Mouse (Mus musculus) mouse trophoblast stem cell (cell line): ENCODE results near the gene Tmub1.
"Not testable (repeated sequence)": the region's sequence is repeated elsewhere in the genome, so short reads cannot be mapped to it uniquely, and the experiment has no call there.

Experiments
- in situ Hi-C, 2 experiments: fragments of 300-500 bp; cut with MseI, MboI; formaldehyde crosslinking; loops; 2 replicates in 1 of 2; 3 replicates in 1 of 2; pipeline ENCODE4 v1.15.1; 2025

Tmub1 gene

GRCm38 (mm10) chr5:24424861-24425411, 22.7 kb downstream of the Tmub1 start:
- in situ Hi-C loops: no loop called here

GRCm38 (mm10) chr5:24424004-24424781, 23.5 kb downstream of the Tmub1 start:
- in situ Hi-C loops: no loop called here

- in situ Hi-C loops: no loop called here
Observed at GRCm38 (mm10) chr5:24423129-24424003, 24.3 kb downstream of the Tmub1 start, which contains the start of the genes Cdk5 and Slc4a2. Gene Cdk5, minus strand, starts transcription at chr5:24423530. Gene Slc4a2, plus strand, starts transcription at chr5:24423837.

GRCm38 (mm10) chr5:24420381-24420780, 27.3 kb downstream of the Tmub1 start:
- in situ Hi-C loops: no loop called here

GRCm38 (mm10) chr5:24417587-24417986, 30.1 kb downstream of the Tmub1 start:
- in situ Hi-C loops: no loop called here

- in situ Hi-C loops: no loop called here
Observed at GRCm38 (mm10) chr5:24416222-24416736, 31.4 kb downstream of the Tmub1 start.

GRCm38 (mm10) chr5:24413938-24414337, 33.7 kb downstream of the Tmub1 start:
- in situ Hi-C loops: no loop called here

- in situ Hi-C loops: no loop called here
Observed at GRCm38 (mm10) chr5:24413042-24413693, 34.5 kb downstream of the Tmub1 start, which contains the start of gene Asic3. Gene Asic3, plus strand, starts transcription at chr5:24413392.

GRCm38 (mm10) chr5:24412063-24412462, 35.6 kb downstream of the Tmub1 start:
- in situ Hi-C loops: no loop called here

GRCm38 (mm10) chr5:24409466-24409865, 38.2 kb downstream of the Tmub1 start:
- in situ Hi-C loops: no loop called here

GRCm38 (mm10) chr5:24408651-24409050, 39.0 kb downstream of the Tmub1 start:
- in situ Hi-C loops: no loop called here

GRCm38 (mm10) chr5:24405389-24405876, 42.2 kb downstream of the Tmub1 start:
- in situ Hi-C loops: no loop called here

GRCm38 (mm10) chr5:24404594-24405360, 42.9 kb downstream of the Tmub1 start:
- in situ Hi-C loops: no loop called here

- in situ Hi-C loops: no loop called here
Observed at GRCm38 (mm10) chr5:24401969-24402368, 45.7 kb downstream of the Tmub1 start.

- in situ Hi-C loops: no loop called here
Observed at GRCm38 (mm10) chr5:24400911-24401605, 46.6 kb downstream of the Tmub1 start.

GRCm38 (mm10) chr5:24400362-24400761, 47.3 kb downstream of the Tmub1 start:
- in situ Hi-C loops: no loop called here

GRCm38 (mm10) chr5:24399686-24400085, 48.0 kb downstream of the Tmub1 start:
- in situ Hi-C loops: no loop called here

GRCm38 (mm10) chr5:24396254-24396653, 51.4 kb downstream of the Tmub1 start:
- in situ Hi-C loops: not testable (repeated sequence)
